Mouse (Mus musculus) ES-E14 (cell line): ENCODE data around the gene Kxd1.

Source experiments
- CHD2 ChIP-seq: IDR thresholded peaks from 2 replicates; pipeline ENCODE4 v1.6.1; 2014; ENCODE audit warnings: mild to moderate bottlenecking, low read depth, low read length, inconsistent platforms
- HCFC1 ChIP-seq: IDR thresholded peaks from 2 replicates; pipeline ENCODE4 v1.6.1; 2012; ENCODE audit warnings: low read length, inconsistent platforms, borderline replicate concordance; ENCODE audit not compliant: insufficient read depth
- ZC3H11A ChIP-seq: IDR thresholded peaks from 2 replicates; pipeline ENCODE4 v1.6.1; 2012; ENCODE audit warnings: low read depth, mild to moderate bottlenecking, inconsistent platforms, low read length, borderline replicate concordance
- ZNF384 ChIP-seq: IDR thresholded peaks from 2 replicates; pipeline ENCODE4 v1.6.1; 2012; ENCODE audit warnings: low read depth, low read length, inconsistent platforms

DNA sequence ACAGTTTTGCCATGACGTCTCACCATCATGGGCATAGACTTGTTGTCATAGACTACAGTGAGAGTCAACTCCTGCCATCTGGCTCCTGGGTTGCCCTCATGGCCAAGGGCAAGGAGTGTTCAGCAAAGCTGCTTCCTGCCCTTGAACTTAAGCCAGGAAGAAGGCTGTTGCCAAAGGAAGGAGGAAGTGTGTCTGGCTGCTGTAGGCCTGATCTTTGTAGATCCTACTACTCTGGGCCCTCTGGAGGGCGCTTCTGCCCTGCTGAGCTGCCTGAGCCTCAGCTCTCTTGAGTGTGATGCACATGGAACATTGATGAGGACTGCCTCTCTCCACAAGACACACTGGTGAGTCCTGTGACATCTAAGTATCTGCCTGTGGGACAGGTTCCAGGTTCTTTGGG lies 32.3 kb upstream of the Kxd1 start:
- TF ChIP-seq ZC3H11A (no peak), CHD2 (no peak), HCFC1 (no peak), ZNF384 (no peak)
